Mouse (Mus musculus) forebrain, embryonic 15.5 days (tissue): Measurements from ENCODE around the gene Pjvk. TPM values are rescaled to one million over a fixed set of nuclear protein-coding genes. Genes with fewer than 3 reads are reported as not detected.

ENCODE experiments used
- ATAC-seq: fragments of 200-750 bp; cut with Nextera tagmentation; replicated peaks from 2 replicates; pipeline ENCODE4 v1.8.0; 2017; ENCODE audit warnings: mild to moderate bottlenecking, moderate TSS enrichment, moderate library complexity
- H3K27ac ChIP-seq: fragments of 300-500 bp; sonication (generic); replicated peaks from 2 replicates; pipeline ENCODE4 v1.5.1; 2015; ENCODE audit warnings: mild to moderate bottlenecking, inconsistent platforms
- H3K27me3 ChIP-seq: fragments of 300-500 bp; sonication (generic); 2 replicates; pipeline ENCODE4 v1.6.1; 2015; ENCODE audit warnings: inconsistent platforms
- H3K36me3 ChIP-seq: fragments of 300-500 bp; sonication (generic); 2 replicates; pipeline ENCODE4 v1.6.1; 2015; ENCODE audit warnings: mild to moderate bottlenecking, inconsistent platforms
- H3K4me1 ChIP-seq: fragments of 300-500 bp; sonication (generic); 2 replicates; pipeline ENCODE4 v1.6.1; 2015; ENCODE audit warnings: inconsistent platforms
- H3K4me2 ChIP-seq: fragments of 300-500 bp; sonication (generic); replicated peaks from 2 replicates; pipeline ENCODE4 v1.6.1; 2015; ENCODE audit warnings: mild to moderate bottlenecking, inconsistent platforms
- H3K4me3 ChIP-seq: fragments of 300-500 bp; sonication (generic); 2 replicates; pipeline ENCODE4 v1.5.1; 2015; ENCODE audit warnings: mild to moderate bottlenecking, inconsistent platforms
- H3K9ac ChIP-seq: fragments of 300-500 bp; sonication (generic); replicated peaks from 2 replicates; pipeline ENCODE4 v1.6.1; 2015; ENCODE audit warnings: mild to moderate bottlenecking, inconsistent platforms
- H3K9me3 ChIP-seq: fragments of 300-500 bp; sonication (generic); 2 replicates; pipeline ENCODE4 v1.6.1; 2016; ENCODE audit warnings: inconsistent platforms
- WGBS: fragments of 180-500 bp; shearing (Covaris S2); methylation state at CpG from one replicate; pipeline ENCODE4 v1.1.7; 2015; ENCODE audit warnings: mixed read lengths; 5-methylcytosine and 5-hydroxymethylcytosine counted together
- polyA plus RNA-seq: library from polyadenylated mRNA; unstranded; fragments of >200 nt; fragmentation: Nextera tagmentation; extraction: Ambion mirVana; gene quantifications from 2 replicates; pipeline ENCODE4 v1.2.1, GENCODE M21; 2015

The Pjvk gene
- polyA plus RNA-seq, 1 experiment from 2014 or later, result 0.51 TPM

DNA sequence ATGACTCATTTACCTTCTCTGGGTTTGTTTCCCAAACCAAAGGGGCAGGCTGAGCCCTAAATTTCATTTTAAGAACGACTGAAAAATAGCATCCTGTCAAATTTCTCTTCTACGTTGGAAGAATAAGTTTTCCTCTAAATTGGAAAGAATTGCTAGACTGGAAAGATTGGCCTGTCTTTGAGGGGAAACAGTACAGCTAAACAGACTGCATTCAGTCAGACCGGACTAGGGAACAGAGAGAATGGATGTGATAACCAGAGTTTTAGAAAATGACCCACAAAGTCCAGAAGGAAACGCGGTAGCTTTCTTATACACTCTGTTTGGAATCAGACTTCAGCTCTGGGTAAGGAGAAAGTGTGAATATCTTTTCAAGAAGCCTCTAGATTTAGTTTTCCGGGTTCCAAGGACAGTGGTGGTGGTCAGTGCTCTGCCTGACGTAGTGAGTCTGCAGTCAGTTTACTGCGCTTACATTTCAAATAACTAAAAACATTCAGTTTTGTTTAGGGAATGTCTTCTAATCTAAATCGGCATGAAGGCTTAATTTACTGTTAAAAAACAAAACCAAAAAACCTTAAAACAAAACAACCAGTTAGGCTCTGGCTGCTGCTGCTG is 24.0 kb downstream of the Pjvk start:
- peak overlapping the region; percentile 70 for H3K4me2 ChIP-seq
- 33% methylated on average over 9 of the region's 9 CpGs for WGBS
- peaks cover 37% of the 10 kb centered on the region for H3K4me1 ChIP-seq
- no peaks in the 10 kb centered on the region for H3K36me3 ChIP-seq
- H3K27ac ChIP-seq, result peak overlapping the region; percentile 83
- peak overlapping the region; percentile 63 for H3K9ac ChIP-seq
- H3K9me3 ChIP-seq, result no peaks in the 10 kb centered on the region
- no peaks in the 10 kb centered on the region for H3K27me3 ChIP-seq
- ATAC-seq, result no peak
- peak overlapping the region; percentile 50 for H3K4me3 ChIP-seq

DNA sequence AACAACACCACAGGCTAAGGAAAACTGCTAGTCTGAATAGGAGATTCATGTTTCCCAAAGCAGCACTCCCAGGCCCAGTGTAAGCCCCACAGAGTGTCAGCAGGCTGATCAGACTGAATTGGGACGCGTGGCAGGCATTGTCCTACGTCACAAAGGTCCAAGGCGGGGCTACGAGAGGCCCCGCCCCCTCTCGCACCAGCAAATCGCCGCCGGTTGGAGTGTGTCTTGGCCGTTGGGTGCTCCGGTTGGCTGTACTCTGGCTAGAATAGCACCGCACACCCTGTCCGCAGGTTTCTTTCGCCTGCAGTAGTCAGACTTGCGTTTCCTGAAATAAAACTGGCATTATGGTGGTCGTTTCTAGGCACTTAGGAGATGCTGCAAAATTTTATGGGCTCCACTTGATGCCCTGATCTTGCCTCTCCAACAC is 24.7 kb downstream of the Pjvk start, which contains the start of gene Fkbp7:
Gene Fkbp7, minus strand, starts transcription at position 151 of the 427 bp plus-strand sequence.
- Histone ChIP-seq H3K4me2 (peak within 1 kb of the TSS; percentile 70), H3K27me3 (no peaks in the 10 kb centered on the region), H3K36me3 (no peaks in the 10 kb centered on the region), H3K4me1 (peaks cover 43% of the 10 kb centered on the region), H3K9ac (peak within 1 kb of the TSS; percentile 63), H3K4me3 (peak within 1 kb of the TSS; percentile 50), H3K9me3 (no peaks in the 10 kb centered on the region), H3K27ac (peak within 1 kb of the TSS; percentile 83)
- 0% methylated on average over 17 of the region's 17 CpGs for WGBS
- ATAC-seq, result peak; percentile 94

DNA sequence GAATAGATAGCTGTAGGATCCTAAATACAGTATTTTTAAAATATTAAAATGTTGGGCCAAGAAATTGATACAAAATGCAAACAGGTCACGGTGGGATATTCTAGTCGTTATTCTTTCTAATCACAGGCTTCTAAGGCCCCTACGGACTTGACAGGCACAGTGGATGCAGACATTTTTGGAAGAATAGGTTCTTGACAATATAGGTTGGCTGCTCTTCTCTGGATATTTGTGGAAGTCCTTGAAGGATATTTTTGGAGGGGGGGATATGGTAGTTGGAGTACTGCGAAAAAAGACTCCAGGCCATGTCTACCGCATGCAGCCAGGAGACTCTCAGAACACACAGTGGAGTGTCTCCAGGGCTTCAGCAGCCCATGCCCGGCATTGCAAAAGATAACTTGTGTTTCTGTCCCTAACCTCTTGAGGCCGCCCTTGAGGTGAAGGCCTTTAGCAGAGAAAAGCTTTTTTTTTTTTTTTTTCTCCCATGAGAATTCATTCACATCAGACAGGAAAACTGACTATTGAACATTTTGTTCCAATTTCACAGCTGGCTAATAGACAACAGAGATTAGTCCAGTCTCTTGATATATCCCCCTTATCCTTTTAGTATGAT is 25.3 kb downstream of the Pjvk start:
- no peaks in the 10 kb centered on the region for H3K36me3 ChIP-seq
- H3K9ac ChIP-seq, result no peak overlapping the region
- no peaks in the 10 kb centered on the region for H3K27me3 ChIP-seq
- no peak for ATAC-seq
- H3K4me1 ChIP-seq, result peaks cover 43% of the 10 kb centered on the region
- H3K27ac ChIP-seq, result peak overlapping the region; percentile 83; the same call in 1 of the 2 replicates
- WGBS, result 40% methylated on average over 7 of the region's 7 CpGs
- H3K4me2 ChIP-seq, result peak overlapping the region; percentile 70
- no peaks in the 10 kb centered on the region for H3K9me3 ChIP-seq
- H3K4me3 ChIP-seq, result peak overlapping the region; percentile 50

DNA sequence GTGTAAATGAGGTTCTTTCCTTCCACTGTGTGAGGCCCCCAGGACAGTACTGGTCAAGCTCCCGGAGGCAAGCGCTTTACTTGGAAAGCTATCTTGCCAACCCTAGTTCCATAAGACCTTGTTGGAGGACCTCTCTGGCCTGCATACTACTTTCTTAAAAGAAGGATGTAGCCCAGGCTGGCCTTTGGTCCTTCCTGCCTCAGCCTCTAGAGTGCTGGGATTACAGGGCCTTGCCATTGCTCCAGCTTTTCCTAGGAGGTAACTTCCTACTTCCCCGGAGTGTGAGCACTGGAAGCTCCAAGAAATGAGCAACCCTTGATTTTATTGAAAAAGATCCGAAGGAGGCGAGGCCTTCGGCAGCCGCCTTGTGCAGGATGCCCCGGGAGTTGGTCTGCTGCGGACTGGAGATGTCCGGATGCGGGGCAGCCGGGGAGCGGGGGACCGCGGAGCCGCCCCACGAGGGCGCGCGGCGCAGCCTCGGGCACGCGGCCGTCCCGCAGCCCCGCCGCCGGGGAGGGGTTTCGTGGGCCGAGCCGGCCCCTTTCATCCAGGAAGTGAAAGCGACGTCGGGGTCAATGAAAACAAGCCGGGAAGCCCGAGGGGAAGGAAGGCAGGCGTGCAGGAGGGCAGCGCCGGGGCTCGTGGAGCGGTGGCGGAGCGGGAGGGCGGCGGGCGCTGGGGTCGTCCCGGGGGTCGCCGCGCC is 26.6 kb downstream of the Pjvk start, which contains the start of gene Plekha3:
Gene Plekha3, plus strand, starts transcription at position 557 of the 703 bp plus-strand sequence.
- H3K9ac ChIP-seq, result peak within 1 kb of the TSS; percentile 73
- H3K9me3 ChIP-seq, result no peaks in the 10 kb centered on the region
- H3K27ac ChIP-seq, result peak within 1 kb of the TSS; percentile 86
- H3K27me3 ChIP-seq, result no peaks in the 10 kb centered on the region
- 4% methylated on average over 51 of the region's 52 CpGs for WGBS
- no peaks in the 10 kb centered on the region for H3K36me3 ChIP-seq
- ATAC-seq, result peak; percentile 70
- H3K4me3 ChIP-seq, result peak within 1 kb of the TSS; percentile 80
- peak within 1 kb of the TSS; percentile 70 for H3K4me2 ChIP-seq
- H3K4me1 ChIP-seq, result peaks cover 43% of the 10 kb centered on the region

DNA sequence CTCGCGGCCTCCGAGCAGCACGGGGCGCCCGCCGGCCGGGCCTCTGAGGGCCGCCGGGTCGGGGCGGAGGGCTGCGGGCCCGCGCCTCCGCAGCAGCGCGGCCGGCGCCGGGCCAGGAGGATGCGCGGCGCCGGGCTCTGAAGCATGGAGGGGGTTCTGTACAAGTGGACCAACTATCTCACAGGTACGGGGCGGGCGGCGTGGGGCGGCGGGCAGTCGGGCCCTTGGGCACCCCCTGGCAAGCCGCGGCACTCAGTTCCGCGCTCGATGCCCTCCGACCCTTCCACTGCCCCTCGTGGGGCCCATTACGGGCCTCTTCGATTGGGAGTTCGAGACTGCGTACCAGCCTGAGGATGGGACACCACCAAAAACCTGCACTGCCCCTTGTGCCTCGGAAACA is 27.2 kb downstream of the Pjvk start:
- peak; percentile 49 for ATAC-seq
- peaks cover 41% of the 10 kb centered on the region for H3K4me1 ChIP-seq
- 1% methylated on average over 37 of the region's 44 CpGs for WGBS
- peak overlapping the region; percentile 70 for H3K4me2 ChIP-seq
- H3K27ac ChIP-seq, result peak overlapping the region; percentile 86
- H3K27me3 ChIP-seq, result no peaks in the 10 kb centered on the region
- no peaks in the 10 kb centered on the region for H3K9me3 ChIP-seq
- no peaks in the 10 kb centered on the region for H3K36me3 ChIP-seq
- H3K9ac ChIP-seq, result peak overlapping the region; percentile 73
- H3K4me3 ChIP-seq, result peak overlapping the region; percentile 80

DNA sequence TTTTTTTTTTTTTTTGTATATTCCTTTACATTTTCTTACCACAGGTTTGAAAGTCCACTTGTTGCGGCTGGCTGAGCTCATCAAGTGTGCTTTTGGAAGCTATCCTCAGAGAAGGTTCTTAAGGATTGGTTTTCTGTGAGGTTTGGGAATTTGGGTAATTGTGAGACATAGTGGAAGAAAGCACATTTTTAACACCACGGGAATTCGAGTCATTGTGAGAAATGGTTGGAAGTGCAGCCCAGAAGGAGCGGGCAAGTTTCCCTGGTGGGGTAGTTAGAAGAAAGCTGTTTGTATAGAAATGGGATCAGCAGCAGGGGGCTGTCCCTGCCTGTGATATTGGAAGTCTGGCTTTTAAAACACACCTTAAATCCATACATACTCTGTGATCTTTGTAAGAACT is 27.7 kb downstream of the Pjvk start:
- no peaks in the 10 kb centered on the region for H3K36me3 ChIP-seq
- H3K9me3 ChIP-seq, result no peaks in the 10 kb centered on the region
- ATAC-seq, result no peak
- peaks cover 40% of the 10 kb centered on the region for H3K4me1 ChIP-seq
- WGBS, result 4% methylated on average over 4 of the region's 4 CpGs
- peak overlapping the region; percentile 70 for H3K4me2 ChIP-seq
- H3K9ac ChIP-seq, result peak overlapping the region; percentile 73
- H3K27me3 ChIP-seq, result no peaks in the 10 kb centered on the region
- H3K27ac ChIP-seq, result no peak overlapping the region
- H3K4me3 ChIP-seq, result peak overlapping the region; percentile 80

DNA sequence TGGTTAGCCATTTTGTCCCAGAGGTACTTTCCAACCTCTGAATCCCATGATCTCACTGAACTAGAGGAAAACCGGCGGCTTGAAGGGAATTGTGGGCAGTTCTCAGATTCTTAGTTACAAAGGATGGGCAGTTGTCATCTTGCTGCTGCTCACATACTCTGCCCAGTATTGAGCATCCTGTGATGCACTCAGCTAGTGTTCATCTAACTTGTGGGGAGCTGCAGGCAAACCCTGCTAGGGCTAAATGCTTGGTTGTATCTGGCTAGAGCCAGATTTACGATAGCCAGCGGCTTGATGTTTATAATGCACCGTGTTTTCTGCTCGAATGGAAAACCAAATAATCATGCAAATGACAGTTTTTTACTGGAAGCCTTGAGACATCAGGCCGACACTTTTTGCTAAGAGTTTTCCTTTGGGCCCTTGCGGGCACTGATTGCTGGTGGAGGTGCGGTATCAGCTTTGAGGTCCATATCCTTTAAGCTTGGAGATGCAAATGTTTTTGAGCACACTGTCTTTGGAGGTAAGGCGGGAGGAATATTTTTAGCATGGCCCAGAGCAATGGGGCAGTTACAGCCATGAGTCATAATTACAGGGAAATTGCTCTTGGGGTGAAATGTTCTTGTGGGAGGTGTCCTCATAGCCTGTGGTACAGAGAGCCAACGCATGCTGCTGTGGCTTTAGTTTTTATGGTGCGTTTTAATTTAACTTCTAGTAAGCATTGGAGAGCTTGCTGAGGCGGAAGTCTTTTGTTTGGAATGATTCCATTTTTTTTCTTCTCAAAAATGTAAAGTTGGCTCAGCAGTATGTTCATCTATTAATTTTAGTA is 28.3 kb downstream of the Pjvk start:
- H3K4me1 ChIP-seq, result peaks cover 38% of the 10 kb centered on the region
- peak overlapping the region; percentile 80 for H3K4me3 ChIP-seq
- peak overlapping the region; percentile 70 for H3K4me2 ChIP-seq
- H3K27ac ChIP-seq, result no peak overlapping the region
- peaks cover 3% of the 10 kb centered on the region; the same call in 1 of the 2 replicates for H3K36me3 ChIP-seq
- H3K9ac ChIP-seq, result peak overlapping the region; percentile 73; the same call in 1 of the 2 replicates
- no peaks in the 10 kb centered on the region for H3K9me3 ChIP-seq
- 55% methylated on average over 13 of the region's 13 CpGs for WGBS
- no peaks in the 10 kb centered on the region for H3K27me3 ChIP-seq
- no peak for ATAC-seq

DNA sequence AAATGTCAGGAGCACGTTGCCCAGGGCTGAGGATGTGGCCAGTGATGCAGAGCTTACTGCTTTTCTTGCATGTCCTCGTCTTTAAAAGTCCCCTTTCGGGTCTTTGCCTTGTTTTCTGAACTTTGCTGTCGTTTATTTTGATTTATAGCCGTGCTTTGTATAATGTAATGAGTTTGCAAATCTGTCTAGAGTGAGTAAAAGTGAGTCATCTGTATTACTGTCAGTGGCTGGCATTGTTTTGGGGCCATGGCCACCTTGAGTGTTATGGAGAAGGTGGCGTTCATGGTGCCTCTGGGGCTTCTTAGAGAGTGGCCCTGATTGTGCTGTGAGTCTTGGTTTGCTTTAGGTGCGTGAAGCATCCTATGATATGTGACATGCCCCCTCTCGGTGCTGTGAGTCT is 34.0 kb downstream of the Pjvk start:
- Histone ChIP-seq H3K4me2 (no peak overlapping the region), H3K27ac (no peak overlapping the region), H3K4me3 (no peak overlapping the region), H3K4me1 (peaks cover 5% of the 10 kb centered on the region; the same call in 1 of the 2 replicates), H3K27me3 (no peaks in the 10 kb centered on the region), H3K9me3 (no peaks in the 10 kb centered on the region), H3K36me3 (peaks cover 54% of the 10 kb centered on the region), H3K9ac (no peak overlapping the region)
- ATAC-seq, result no peak
- WGBS, result 94% methylated on average over 8 of the region's 8 CpGs

DNA sequence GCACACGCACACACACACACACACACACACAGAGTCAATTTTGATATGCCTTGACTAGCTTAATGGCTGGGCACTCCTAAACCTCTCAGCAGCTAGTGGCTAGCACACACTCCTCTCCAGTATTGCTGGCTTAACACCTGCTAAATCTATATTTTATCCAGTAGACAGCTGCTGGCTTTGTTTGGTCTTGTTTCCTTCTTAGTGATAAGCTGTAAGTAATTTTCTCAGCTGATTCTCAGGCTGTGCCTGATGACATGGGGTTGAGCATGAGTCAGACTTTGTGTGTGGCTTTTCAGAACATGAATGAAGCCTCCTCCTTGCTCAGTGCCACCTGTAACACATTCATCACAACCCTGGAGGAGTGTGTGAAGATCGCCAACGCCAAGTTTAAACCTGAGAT is 38.7 kb downstream of the Pjvk start:
- Histone ChIP-seq H3K4me3 (no peak overlapping the region), H3K9me3 (no peaks in the 10 kb centered on the region), H3K4me1 (no peaks in the 10 kb centered on the region), H3K27ac (no peak overlapping the region), H3K9ac (no peak overlapping the region), H3K4me2 (no peak overlapping the region), H3K27me3 (no peaks in the 10 kb centered on the region), H3K36me3 (peaks cover 78% of the 10 kb centered on the region)
- ATAC-seq, result no peak
- 96% methylated on average over 3 of the region's 3 CpGs for WGBS

DNA sequence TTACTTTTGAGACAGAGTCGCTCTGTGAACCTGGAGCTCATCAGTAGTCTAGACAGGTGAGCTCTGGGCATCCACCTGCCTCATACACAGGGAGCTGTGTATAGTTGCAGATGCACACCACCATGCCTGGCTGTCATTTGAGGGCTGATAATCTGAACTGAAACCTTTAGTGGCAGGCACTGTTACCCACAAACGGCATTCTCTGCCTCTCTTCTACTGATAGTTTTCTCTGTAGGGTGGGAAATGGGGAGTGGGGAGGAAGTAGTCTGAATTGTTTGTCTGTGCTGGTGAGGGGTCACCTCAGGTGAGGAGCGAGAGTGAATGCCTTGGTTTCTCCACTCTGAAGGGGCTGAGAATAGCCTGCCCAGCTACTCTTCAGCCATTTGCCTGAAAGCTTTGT is 39.3 kb downstream of the Pjvk start:
- H3K27me3 ChIP-seq, result no peaks in the 10 kb centered on the region
- ATAC-seq, result no peak
- H3K9ac ChIP-seq, result no peak overlapping the region
- H3K4me1 ChIP-seq, result no peaks in the 10 kb centered on the region
- 86% methylated on average over 3 of the region's 3 CpGs for WGBS
- H3K9me3 ChIP-seq, result no peaks in the 10 kb centered on the region
- H3K4me3 ChIP-seq, result no peak overlapping the region
- H3K4me2 ChIP-seq, result no peak overlapping the region
- H3K36me3 ChIP-seq, result peaks cover 79% of the 10 kb centered on the region
- no peak overlapping the region for H3K27ac ChIP-seq

DNA sequence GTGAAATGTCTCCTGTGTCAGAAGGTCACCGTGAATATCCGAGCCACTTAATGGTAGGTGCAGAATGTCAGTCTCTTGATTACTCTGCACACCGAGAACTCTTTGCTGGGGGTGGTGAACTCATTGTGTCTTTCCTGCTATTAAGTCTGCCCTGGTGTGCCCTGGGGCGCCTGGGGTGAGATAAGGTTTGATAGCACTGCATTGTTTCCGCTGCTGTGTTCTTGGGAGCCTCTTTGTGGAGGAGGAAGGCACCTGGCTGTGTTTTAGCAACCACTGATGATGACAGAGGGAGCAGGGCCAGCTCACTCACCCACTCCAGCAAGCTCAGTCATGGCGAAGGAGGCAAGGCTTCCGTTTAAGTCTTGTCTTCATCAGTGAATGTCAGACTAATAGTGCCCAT is 39.9 kb downstream of the Pjvk start:
- Histone ChIP-seq H3K27ac (no peak overlapping the region), H3K9me3 (no peaks in the 10 kb centered on the region), H3K4me2 (no peak overlapping the region), H3K9ac (no peak overlapping the region), H3K4me1 (no peaks in the 10 kb centered on the region), H3K36me3 (peaks cover 78% of the 10 kb centered on the region), H3K27me3 (no peaks in the 10 kb centered on the region), H3K4me3 (no peak overlapping the region)
- WGBS, result 79% methylated on average over 7 of the region's 7 CpGs
- no peak for ATAC-seq
